Mouse (Mus musculus) E14TG2a.4 (cell line): ENCODE measurements around the gene Kcnd3.

Experiments used
- H3K27me3 ChIP-seq: 2 replicates; pipeline ENCODE4 v1.6.1; 2014; ENCODE audit warnings: low read length, control low read depth; ENCODE audit not compliant: insufficient read depth
- H3K36me3 ChIP-seq: 2 replicates; pipeline ENCODE4 v1.6.1; 2014; ENCODE audit warnings: low read length, control low read depth; ENCODE audit not compliant: insufficient read depth
- H3K4me1 ChIP-seq: replicated peaks from 2 replicates; pipeline ENCODE4 v1.6.1; 2014; ENCODE audit warnings: low read depth, low read length, control low read depth
- H3K4me3 ChIP-seq: replicated peaks from 2 replicates; pipeline ENCODE4 v1.5.1; 2014; ENCODE audit warnings: mild to moderate bottlenecking, low read length
- H3K9me3 ChIP-seq: 2 replicates; pipeline ENCODE4 v1.6.1; 2014; ENCODE audit warnings: low read length, control low read depth
- CTCF ChIP-seq: conservative IDR thresholded peaks from 2 replicates; pipeline ENCODE4 v1.5.1; 2014; ENCODE audit warnings: low read length
- NANOG ChIP-seq: IDR thresholded peaks from 2 replicates; pipeline ENCODE4 v1.6.1; 2014; ENCODE audit warnings: borderline replicate concordance, low read length, mixed read lengths
- POU5F1 ChIP-seq: IDR thresholded peaks from 2 replicates; pipeline ENCODE4 v1.6.1; 2014; ENCODE audit warnings: low read length, borderline replicate concordance

The Kcnd3 gene

GRCm38 (mm10) chr3:105623137-105623536 lies 171.0 kb downstream of the Kcnd3 start:
- H3K4me1 ChIP-seq: no peaks in the 10 kb centered on the region
- no peaks in the 10 kb centered on the region for H3K36me3 ChIP-seq
- no peak overlapping the region for H3K4me3 ChIP-seq
- no peaks in the 10 kb centered on the region; the same call in 1 of the 2 replicates for H3K27me3 ChIP-seq
- no peaks in the 10 kb centered on the region for H3K9me3 ChIP-seq
- TF ChIP-seq NANOG: no peak
- no peak for TF ChIP-seq POU5F1
- no peak for TF ChIP-seq CTCF

- Histone ChIP-seq H3K4me1 (no peaks in the 10 kb centered on the region), H3K9me3 (no peaks in the 10 kb centered on the region), H3K36me3 (no peaks in the 10 kb centered on the region), H3K4me3 (no peak overlapping the region), H3K27me3 (no peaks in the 10 kb centered on the region; the same call in 1 of the 2 replicates)
- TF ChIP-seq NANOG: no peak
- TF ChIP-seq POU5F1: no peak
- TF ChIP-seq CTCF: no peak
These were observed 173.8 kb downstream of the Kcnd3 start for GRCm38 (mm10) chr3:105625961-105626360.

- H3K4me3 ChIP-seq: no peak overlapping the region
- H3K27me3 ChIP-seq: no peaks in the 10 kb centered on the region; the same call in 1 of the 2 replicates
- no peak for TF ChIP-seq CTCF
- no peak for TF ChIP-seq NANOG
- TF ChIP-seq POU5F1: no peak
- no peaks in the 10 kb centered on the region for H3K36me3 ChIP-seq
- no peaks in the 10 kb centered on the region for H3K9me3 ChIP-seq
- no peaks in the 10 kb centered on the region for H3K4me1 ChIP-seq
These were observed 175.1 kb downstream of the Kcnd3 start for GRCm38 (mm10) chr3:105627258-105627657.

GRCm38 (mm10) chr3:105632296-105632695 lies 180.2 kb downstream of the Kcnd3 start:
- H3K27me3 ChIP-seq: peaks cover 5% of the 10 kb centered on the region; the same call in 1 of the 2 replicates
- H3K4me1 ChIP-seq: no peaks in the 10 kb centered on the region
- TF ChIP-seq NANOG: no peak
- no peak for TF ChIP-seq CTCF
- TF ChIP-seq POU5F1: no peak

GRCm38 (mm10) chr3:105633021-105633420 lies 180.9 kb downstream of the Kcnd3 start:
- TF ChIP-seq POU5F1 (no peak), NANOG (no peak), CTCF (no peak)
- Histone ChIP-seq H3K36me3 (no peaks in the 10 kb centered on the region), H3K4me1 (no peaks in the 10 kb centered on the region), H3K27me3 (0 out of 2 replicates have a peak, but pooled peaks cover 5% of the 10 kb centered on the region), H3K9me3 (no peaks in the 10 kb centered on the region), H3K4me3 (no peak overlapping the region)

More at GRCm38 (mm10) chr3:105632296-105632695, 180.2 kb downstream of the Kcnd3 start:
- H3K36me3 ChIP-seq: no peaks in the 10 kb centered on the region
- no peaks in the 10 kb centered on the region for H3K9me3 ChIP-seq
- H3K4me3 ChIP-seq: no peak overlapping the region

- Histone ChIP-seq H3K4me3 (no peak overlapping the region), H3K9me3 (no peaks in the 10 kb centered on the region), H3K36me3 (no peaks in the 10 kb centered on the region), H3K27me3 (peaks cover 7% of the 10 kb centered on the region; the same call in 1 of the 2 replicates), H3K4me1 (no peaks in the 10 kb centered on the region)
- TF ChIP-seq NANOG: no peak
- no peak for TF ChIP-seq CTCF
- TF ChIP-seq POU5F1: no peak
These were observed 190.1 kb downstream of the Kcnd3 start for GRCm38 (mm10) chr3:105642186-105642585.

- Histone ChIP-seq H3K4me1 (no peaks in the 10 kb centered on the region), H3K4me3 (no peak overlapping the region), H3K36me3 (no peaks in the 10 kb centered on the region), H3K9me3 (no peaks in the 10 kb centered on the region), H3K27me3 (peaks cover 7% of the 10 kb centered on the region; the same call in 1 of the 2 replicates)
- TF ChIP-seq POU5F1 (no peak), CTCF (no peak), NANOG (no peak)
These were observed 191.4 kb downstream of the Kcnd3 start for GRCm38 (mm10) chr3:105643566-105643965.

GRCm38 (mm10) chr3:105648889-105649567 lies 196.9 kb downstream of the Kcnd3 start:
- no peak overlapping the region for H3K4me3 ChIP-seq
- no peaks in the 10 kb centered on the region for H3K27me3 ChIP-seq
- H3K36me3 ChIP-seq: no peaks in the 10 kb centered on the region
- no peaks in the 10 kb centered on the region for H3K9me3 ChIP-seq
- no peaks in the 10 kb centered on the region for H3K4me1 ChIP-seq
- no peak for TF ChIP-seq POU5F1
- TF ChIP-seq NANOG: no peak
